Mouse (Mus musculus) c-Kit-negative CD71-positive TER-119-positive erythroid progenitor cells, embryonic 14.5 days (primary cell): Measurements from ENCODE around the gene Ush2a.

ENCODE experiments used
- DNase-seq: peaks from one replicate; pipeline ENCODE4 v3.0.0-alpha.2; 2013; ENCODE audit warnings: low read depth, low spot score

The Ush2a gene

DNA sequence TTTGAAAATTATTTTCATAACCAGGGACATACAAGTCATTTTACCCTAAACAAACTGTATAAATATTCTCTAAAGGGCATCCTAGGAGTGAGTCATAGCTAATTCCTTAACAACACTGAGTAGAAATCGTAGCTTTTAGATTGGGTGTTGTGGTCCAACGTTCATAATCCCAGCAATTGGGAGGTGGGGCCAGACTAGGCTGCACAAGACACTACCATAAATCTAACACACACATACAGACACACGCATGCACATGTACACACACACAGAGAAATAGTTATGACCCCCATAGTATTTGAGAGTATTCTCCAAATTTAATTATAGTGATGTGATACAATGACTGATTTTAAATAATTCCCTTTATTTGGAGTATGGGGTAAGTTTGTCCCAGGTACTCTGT lies 125.5 kb downstream of the Ush2a start:
- DNase-seq: no peak

DNA sequence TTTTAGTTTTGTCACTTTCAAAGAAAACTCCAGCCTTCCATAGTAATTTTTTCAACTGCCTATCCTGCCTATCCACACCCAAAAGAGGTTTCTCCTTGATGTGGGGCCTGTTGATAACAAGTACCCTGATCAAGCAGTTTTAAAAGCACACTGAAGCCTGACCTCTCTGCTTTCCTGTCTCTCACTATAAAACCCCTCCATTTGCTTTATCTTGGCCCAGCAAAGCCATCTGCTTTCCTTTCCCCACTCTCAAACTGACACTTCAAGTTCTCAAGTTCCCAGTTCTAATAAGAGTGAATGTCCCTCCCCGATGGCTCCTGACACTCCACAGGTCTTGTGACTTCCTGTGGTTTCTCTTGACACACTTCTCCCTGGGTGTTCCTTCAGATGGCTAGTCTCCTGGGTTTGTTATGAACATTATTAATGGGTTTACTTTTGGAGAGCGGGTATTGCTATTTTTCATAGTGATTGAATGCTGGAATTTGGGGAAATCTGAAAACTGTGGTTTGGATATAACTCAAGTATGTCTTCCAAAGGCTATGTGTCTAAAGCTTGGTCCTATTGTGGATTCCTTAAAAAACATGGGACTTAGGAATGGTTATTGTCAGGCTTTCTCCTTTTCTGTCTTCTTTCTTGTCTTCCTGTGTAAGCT lies 126.1 kb downstream of the Ush2a start:
- DNase-seq: peak; percentile 22

DNA sequence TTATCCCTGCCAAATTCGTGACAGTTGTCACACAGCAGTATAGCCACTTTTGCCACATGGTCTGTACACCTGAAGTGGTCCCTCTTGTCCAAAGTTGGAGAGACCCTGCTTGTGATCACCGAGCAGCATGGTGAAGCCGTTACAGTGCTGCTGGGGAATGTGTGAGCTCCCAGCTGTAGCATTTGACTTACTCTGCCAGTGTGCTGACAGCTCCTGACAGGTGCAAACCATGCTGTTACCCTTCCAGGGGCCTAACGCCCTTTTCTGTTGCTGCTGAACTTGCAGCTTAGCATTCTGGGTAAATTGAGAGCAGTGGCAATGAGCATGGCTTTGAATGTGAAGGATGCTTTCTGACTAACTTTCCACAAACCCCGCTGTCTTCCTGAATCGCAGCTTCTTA lies 128.3 kb downstream of the Ush2a start:
- DNase-seq: no peak

DNA sequence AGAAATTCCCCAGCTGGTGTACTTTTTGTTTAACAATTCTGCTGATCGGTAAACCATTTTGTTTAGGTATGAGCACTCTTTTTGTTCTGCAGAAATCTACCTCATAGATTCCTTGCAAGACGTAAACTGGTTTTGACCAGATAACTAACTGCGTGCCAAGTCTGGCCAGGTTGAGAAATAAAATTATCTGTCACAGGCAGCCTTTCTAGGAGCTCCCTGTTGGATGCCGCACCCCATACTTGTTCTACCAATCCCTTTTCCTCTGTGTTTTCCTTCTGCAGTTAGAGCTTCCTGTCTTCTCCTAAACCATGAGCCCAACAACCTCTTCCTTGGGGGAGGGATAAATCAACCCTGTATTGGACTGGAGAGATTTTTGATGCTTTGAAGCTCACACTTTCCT lies 145.4 kb downstream of the Ush2a start:
- DNase-seq: no peak

DNA sequence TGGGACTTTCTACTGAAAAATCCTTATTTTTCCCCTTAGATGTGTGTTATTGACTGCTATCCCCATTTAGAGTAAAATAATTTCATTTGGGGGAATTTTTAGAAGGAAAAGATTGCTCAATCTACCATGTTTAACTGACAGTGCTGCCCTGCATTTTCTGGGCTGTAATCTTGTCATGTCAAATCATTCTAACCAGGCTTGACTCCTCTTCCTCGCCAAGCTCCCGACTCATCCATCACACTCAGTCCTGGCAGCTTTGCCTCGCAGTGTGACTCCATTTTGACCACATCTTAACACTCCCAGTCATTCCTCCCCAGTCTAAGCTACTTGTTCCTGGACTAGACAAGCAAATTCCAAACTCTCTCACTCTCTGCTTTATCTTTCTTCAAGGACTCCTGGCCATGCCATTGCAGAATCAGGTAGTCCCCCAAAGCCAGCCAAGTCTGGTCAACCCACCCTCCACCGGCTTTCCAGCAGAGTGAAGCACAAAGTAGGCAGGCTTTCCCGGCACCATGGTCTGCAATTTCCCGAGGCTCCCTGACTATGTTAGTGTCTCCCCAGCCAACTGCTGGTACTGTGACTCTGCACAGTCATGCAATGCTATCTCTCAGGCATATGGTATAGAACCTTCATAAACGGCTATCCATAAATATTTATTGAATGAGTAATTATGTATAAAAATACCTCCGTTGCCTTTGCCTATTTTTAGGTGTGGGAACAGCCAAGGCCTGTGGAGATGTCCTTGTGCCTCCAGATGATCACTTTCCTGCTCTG lies 146.0 kb downstream of the Ush2a start:
- DNase-seq: no peak

DNA sequence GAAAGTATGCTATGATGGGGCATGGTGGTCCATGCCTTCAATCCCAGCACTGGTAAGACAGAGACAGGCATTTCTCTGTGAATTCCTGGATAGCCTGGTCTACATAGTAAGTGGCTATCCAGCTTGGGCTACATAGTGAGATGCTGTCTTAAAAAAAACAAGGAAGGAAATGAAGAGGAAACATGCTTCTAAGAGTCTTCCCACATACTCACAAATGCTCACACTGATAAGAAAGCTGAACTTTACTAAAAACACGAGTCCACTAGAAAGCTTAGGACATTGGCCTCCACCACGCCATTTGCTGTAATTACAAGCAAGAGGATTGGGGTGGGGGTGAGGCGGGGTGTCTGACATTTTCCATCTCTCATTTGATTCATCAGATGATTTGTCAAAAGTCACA lies 148.7 kb downstream of the Ush2a start:
- DNase-seq: no peak

DNA sequence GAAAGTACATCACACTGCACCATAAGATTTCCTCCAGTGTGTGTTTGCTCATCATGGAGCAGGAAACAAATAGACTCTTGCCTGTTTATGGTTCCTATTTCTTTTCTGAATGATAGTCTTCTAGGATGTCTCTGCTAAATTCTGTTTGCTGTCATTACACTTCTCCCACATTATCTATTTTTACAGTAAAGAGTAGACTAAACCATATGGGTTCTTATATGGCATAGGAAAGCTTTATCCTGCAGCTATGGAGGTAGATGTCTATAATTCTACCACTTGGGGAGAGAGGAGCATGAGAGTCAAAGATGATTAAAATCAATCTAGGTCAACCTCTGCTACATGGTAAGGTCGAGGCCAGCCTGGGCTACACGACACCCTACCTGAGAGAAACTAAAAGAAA lies 158.7 kb downstream of the Ush2a start:
- DNase-seq: no peak

DNA sequence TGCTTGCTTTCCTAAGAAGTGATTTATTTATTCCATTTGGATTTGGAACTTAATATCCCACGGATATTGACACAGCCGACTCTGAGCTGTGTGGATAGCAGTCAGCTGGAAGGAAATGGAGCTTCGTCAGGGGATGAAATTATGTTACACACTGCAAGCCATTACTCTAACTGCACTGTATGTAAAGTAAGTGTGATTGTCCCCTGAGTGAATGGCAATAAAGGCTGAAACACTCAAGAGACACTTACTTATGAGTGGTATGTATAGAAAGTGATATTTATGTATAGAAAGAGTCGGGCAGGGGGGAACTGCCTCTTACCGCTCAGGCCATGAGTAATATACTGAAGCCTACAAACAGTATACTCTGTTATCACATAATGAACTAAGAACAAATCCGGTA lies 166.3 kb downstream of the Ush2a start:
- no peak for DNase-seq

DNA sequence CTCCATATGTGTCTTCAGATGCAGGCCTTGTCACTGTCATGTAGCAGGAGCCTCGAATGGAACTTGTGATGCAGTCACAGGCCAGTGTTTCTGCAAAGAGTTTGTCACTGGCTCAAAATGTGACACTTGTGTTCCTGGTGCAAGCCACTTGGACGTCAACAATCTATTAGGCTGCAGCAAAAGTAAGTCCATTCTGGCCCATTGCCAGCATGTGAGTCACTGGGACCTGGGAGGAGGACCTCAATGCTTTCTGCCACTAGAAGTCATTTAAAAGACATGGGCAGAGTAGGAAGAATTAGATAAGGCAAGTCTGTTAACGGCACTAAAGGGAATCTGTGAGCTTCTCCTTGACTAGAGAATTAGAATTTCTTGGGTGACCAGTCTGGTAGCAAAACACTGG lies 168.9 kb downstream of the Ush2a start:
- no peak for DNase-seq

DNA sequence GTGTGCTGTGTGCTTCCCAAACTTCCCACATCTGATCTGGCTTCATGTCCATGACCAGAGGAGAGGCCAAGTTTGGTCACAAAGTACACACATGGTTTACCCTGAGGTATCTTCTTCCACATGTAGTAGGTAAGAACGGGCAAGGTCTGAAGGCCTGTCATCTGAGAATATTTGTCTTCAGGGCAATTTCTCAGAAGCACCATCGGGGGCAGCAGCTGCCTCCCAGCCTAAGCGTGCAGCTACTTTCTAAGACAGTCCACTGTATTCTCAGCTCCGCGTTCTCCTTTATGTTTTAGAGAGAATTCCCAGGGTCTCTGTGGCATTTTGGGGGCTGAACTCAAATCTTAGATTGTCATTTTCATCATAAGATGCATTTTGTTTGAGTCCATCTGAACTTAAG lies 186.1 kb downstream of the Ush2a start:
- no peak for DNase-seq

DNA sequence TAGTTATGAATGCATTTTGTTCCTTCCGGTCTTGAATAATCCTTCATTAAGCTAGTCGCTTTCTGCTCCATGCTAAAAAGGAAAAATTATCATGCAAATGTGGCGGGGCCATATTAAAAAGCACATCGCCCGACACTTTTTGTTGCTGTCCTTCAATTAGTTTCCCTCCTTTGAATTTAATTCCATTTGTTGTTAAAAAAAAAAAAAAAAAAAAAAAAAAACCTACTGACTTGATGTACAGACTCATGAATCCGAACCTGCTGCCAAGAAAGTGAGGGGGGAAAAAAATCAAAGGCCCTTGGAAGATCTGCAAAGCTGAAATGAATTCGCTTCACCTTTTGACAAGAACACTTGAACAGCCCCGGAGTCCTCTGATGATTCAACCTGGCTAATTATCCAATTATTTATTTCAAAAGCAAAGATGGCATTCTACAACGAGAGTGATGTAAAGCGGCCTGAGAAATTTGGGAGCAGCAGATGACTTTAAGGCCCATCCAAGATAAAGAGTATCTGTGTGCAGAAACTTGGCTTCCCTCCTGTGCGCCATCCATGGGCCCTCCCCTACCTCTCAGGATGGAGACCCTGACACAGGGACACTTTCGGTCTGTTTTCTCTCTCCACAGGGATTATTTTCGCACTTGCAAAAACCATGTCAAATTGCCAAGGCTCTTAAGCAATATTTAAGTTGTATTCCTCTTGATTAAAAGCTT lies 194.8 kb downstream of the Ush2a start:
- no peak for DNase-seq

DNA sequence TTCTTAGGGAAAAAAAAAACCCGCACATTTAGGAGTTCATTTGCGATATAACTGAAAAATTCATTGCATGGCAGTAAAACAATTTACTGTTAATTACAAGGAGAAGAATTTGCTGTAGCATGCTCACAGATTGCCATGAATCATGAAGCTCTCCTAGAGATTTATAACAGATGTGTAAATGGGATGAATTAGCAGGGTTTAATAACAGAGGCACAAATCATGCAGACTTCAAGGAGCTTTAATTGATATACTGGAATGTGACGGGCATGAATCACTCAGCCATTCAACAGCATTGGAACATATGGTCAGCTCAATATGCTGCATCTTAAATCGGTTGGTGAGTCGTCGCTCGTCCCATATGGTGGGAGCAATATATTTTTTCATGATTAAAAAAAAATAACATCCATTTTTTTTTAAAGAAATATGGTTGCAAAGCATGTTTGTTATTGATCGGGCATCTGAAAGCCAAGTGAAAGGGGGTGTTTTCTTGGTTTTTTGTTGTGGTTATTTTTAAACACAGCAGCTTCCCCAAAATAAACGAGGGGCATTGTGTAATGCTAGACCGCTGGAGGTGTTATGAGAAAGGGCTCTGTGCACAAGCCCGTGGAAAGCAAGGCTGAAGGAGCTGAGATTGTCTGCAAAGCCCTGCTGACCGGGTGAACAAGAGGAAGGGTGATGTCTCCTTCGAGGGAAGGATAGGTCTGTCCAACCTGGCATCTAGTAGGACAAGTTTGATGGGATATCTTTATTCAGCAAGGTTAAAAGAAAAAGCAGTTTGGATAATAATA lies 195.6 kb downstream of the Ush2a start:
- no peak for DNase-seq

DNA sequence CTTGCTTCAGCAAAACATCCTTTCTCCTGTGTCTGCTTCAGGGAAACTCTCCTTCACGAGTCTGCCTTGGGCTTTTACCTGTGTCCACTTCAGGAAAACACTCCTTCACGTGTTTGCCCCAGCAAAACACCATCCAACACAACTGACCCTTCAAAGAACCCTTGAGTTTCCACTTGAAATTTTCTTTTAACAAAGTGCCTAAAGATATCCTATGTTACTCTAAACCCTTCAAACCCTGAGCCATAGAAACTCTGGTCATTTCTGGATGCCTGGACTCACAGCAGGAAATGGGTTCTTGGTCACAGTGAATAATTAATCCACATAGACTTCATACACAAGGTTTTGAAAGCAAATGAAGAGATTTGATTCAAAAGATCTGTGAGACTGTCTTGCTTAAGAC lies 199.4 kb downstream of the Ush2a start:
- DNase-seq: no peak

DNA sequence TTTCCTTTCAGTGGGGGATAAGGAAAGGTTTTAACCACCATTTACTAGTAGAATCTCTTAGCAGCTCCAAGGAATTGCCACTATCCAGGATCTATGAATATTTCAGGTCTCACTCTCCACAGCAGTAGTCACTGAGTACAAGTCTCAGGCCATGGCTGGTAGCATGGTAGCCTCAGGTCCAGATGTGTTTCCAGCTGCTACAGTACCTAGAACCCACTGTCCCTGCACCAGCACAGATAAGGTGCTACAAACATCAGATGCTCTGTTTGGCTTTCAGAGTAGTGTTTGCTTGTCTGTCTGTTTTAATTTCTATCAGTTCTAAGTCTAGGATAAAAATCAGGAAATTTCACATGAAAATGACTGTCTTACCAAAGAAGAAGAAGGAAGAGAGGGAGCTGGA lies 202.8 kb downstream of the Ush2a start:
- DNase-seq: no peak

DNA sequence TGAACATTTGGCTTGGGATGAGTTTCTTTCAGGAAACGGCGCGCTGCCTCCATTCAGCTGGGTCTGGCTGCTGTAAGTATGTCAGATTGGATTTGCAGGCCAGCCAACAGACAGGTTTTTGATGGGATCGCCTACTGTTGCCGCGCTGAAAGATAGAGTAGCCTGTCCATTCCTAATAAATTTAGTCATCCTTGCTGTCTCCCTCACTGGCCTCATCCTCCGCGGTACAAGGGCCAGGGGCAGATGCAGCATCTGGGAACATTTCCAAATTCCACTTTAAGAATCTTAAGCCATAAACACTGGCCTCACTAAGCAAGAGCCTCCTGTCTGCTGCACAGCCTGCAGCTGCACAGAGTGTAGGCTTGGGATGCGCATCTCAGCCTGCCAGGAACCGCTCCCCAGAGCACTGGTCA lies 206.6 kb downstream of the Ush2a start:
- DNase-seq: no peak

DNA sequence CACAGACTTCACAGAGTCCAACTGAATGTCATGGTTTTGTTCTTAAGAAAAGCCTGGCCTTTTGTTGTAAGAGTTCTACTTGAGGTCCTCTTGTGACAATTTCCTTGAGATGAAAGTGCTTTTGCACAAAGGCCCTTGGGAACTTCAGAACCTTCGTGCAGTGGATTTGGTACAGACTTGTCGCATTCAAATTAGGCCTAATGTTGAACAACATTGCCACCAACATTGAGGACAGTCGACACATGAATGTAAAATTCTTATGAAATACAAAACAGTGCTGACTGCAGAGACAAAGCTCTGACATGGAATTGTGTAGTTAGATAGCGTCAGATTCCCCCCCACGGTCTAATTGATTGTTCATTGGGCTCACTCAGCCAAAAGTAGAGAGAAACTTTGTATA lies 243.1 kb downstream of the Ush2a start:
- no peak for DNase-seq

DNA sequence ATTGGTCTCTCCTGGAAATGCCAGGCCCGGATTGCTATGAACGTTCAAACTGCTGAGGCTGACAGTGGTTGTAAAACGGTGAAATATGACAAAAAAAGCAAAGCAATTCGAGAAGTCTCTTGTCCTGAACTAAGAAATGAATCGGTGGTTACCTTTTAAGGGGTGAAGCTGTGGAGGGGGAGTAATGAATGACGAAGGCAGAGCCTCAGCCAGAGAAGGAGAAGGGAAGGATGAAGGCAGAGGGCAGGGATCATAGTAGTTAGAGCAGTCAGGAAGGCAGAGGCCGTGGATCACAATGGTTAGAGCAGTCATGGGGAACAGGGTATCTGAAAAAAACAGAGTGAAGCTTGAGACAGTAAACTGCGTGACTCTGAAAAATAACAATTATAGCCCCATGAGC lies 257.0 kb downstream of the Ush2a start:
- no peak for DNase-seq

DNA sequence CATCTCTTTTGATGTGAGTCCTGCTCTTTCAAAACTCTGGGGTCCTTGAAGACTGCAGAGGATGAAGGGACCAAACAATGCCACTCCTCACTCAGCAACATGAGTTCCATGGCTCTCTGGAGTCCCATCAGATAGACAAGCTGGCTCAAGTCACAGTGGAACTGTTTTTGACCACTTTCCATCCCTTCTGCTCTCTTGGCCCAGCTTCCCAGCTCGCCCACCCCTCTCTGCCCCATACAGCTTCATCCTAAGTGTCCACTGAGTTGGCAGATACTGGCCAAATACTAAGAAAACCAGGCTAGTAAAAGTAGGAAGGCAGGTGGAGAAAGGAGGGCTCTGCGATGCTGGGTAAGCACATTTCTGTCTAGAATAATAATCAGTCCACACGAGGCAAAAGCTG lies 265.6 kb downstream of the Ush2a start:
- no peak for DNase-seq

DNA sequence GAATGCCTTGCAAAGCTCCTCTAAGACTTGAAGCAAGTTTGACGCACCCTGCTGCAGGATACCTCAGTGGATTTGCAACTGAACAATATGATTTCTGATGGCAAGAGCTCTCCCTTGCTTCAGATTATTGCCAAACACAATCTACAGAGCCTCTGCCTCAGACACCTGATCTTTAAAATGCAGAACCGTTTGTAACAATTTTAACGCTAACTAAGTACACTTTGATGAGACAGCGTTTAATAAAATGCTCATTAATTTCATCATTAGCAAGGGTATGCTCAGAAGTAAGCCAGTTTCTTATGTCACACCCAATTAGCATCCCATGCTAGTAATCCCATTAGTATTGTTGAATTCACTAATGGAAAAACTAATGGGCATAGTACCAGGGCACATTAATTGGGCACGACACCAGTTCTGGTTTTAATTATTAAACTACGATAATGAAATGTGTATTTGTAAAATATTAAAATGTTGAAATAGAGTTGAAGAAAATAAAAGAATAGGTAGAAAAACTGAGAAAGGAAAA lies 267.8 kb downstream of the Ush2a start:
- DNase-seq: no peak

DNA sequence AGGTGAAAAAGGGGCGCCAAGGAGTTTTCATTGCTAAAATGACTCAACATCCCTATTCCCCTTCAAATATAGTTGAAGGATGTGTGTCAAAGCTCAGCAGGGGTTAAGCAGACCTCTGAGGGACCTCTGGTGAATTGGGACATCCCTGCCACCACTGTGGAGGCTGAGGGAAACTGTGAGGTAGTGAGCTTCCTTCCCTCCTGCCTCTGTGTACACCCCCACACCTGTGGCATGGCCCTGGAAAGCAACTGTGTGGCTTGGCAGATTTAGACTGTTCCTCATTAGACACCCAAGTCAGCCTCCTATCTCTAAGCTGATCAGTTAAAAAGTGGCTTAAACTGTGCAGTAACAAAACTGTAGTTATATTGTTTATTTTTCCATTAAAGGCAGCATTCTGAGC lies 275.2 kb downstream of the Ush2a start:
- DNase-seq: no peak

DNA sequence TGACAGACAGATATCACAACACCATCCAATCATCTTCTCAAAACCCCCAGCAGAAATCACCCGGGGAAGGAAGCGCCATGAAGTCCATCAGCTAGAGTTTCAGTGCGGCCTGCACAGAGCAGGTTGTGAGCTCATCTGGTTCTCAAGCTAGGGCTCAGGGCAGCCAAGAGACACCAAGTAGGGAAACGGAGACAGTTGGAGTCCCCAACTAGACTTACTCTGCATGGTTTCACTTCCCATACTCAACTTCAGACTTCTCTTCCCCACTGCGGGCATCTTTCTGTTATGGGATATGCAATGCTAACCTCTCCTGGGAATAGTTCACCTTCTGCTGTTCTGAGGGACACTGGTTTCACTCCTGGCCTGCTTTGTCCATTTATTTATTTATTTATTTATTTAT lies 277.8 kb downstream of the Ush2a start:
- DNase-seq: no peak

DNA sequence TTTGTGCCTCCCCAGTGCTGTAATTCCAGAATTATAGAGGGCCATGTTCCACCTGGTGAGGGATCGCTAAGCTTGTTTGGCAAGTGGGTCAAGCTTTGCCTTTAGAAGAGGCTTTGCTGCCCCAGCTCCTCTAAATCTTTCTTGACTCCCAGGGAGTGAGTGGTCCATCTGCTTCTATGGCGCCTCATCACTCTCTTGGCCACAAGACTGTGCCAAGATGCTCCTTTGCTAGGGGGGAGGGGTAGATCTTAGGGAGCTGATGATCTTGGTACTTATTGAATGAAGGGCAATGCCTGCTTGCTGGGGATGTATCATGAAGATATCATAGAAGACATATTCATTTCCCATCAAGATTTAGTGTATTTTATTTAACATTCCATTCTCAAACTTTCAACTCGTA lies 279.7 kb downstream of the Ush2a start:
- no peak for DNase-seq
